Mouse (Mus musculus) midbrain, embryonic 11.5 days (tissue): ENCODE results near the gene Dll4. TPM values are rescaled to one million over a fixed set of nuclear protein-coding genes. Genes with fewer than 3 reads are reported as not detected.

Experiments
- ATAC-seq: fragments of 200-750 bp; cut with Nextera tagmentation; 2 replicates; pipeline ENCODE4 v1.8.0; 2017; ENCODE audit warnings: moderate TSS enrichment, moderate library complexity; ENCODE audit not compliant: low FRiP score
- DNase-seq: peaks from one replicate; pipeline ENCODE4 v3.0.0; 2015; ENCODE audit warnings: low spot score; ENCODE audit errors: missing footprints
- H3K27ac ChIP-seq: fragments of 300-500 bp; sonication (generic); 2 replicates; pipeline ENCODE4 v1.5.1; 2014; ENCODE audit warnings: low read depth, low read length
- H3K27me3 ChIP-seq: fragments of 300-500 bp; sonication (generic); 2 replicates; pipeline ENCODE4 v1.6.1; 2014; ENCODE audit warnings: mild to moderate bottlenecking, low read length, moderate library complexity, mixed read lengths; ENCODE audit not compliant: control insufficient read depth, insufficient read depth
- H3K36me3 ChIP-seq: fragments of 300-500 bp; sonication (generic); 2 replicates; pipeline ENCODE4 v1.6.1; 2014; ENCODE audit warnings: mild to moderate bottlenecking, low read length, moderate library complexity, mixed read lengths; ENCODE audit not compliant: control insufficient read depth, insufficient read depth
- H3K4me1 ChIP-seq: fragments of 300-500 bp; sonication (generic); 2 replicates; pipeline ENCODE4 v1.6.1; 2014; ENCODE audit warnings: low read length; ENCODE audit not compliant: control insufficient read depth, insufficient read depth
- H3K4me2 ChIP-seq: fragments of 300-500 bp; sonication (generic); 2 replicates; pipeline ENCODE4 v1.6.1; 2014; ENCODE audit warnings: mild to moderate bottlenecking, moderate library complexity
- H3K4me3 ChIP-seq: fragments of 300-500 bp; sonication (generic); 2 replicates; pipeline ENCODE4 v1.5.1; 2014; ENCODE audit warnings: low read depth, low read length
- H3K9ac ChIP-seq: fragments of 300-500 bp; sonication (generic); 2 replicates; pipeline ENCODE4 v1.6.1; 2014; ENCODE audit warnings: low read length
- H3K9me3 ChIP-seq: fragments of 300-500 bp; sonication (generic); 2 replicates; pipeline ENCODE4 v1.6.1; 2016; ENCODE audit warnings: low read length; ENCODE audit not compliant: control insufficient read depth
- WGBS: fragments of 180-500 bp; shearing (Covaris S2); extraction: QIAGEN DNeasy Blood & Tissue Kit; methylation state at CpG from one replicate; pipeline ENCODE4 v1.1.7; 2014; 5-methylcytosine and 5-hydroxymethylcytosine counted together
- polyA plus RNA-seq: library from polyadenylated mRNA; unstranded; fragments of >200 nt; fragmentation: Nextera tagmentation; extraction: Ambion mirVana; gene quantifications from 2 replicates; pipeline ENCODE4 v1.2.1, GENCODE M21; 2014

Dll4 gene
- polyA plus RNA-seq, 1 experiment from 2014 or later: 4.0 TPM

- Histone ChIP-seq H3K27ac (no peak overlapping the region), H3K9ac (peak overlapping the region; percentile 80), H3K27me3 (peaks cover 4% of the 10 kb centered on the region; the same call in 1 of the 2 replicates), H3K4me1 (peaks cover 3% of the 10 kb centered on the region; the same call in 1 of the 2 replicates), H3K4me3 (peak overlapping the region; percentile 53), H3K36me3 (no peaks in the 10 kb centered on the region), H3K4me2 (peak overlapping the region; percentile 68), H3K9me3 (no peaks in the 10 kb centered on the region)
- peak; percentile 89 for ATAC-seq
- DNase-seq: peak; percentile 98
- 8% methylated on average over 58 of the region's 60 CpGs for WGBS
Observed at GRCm38 (mm10) chr2:119337425-119338265, 12.1 kb downstream of the Dll4 start.

DNA sequence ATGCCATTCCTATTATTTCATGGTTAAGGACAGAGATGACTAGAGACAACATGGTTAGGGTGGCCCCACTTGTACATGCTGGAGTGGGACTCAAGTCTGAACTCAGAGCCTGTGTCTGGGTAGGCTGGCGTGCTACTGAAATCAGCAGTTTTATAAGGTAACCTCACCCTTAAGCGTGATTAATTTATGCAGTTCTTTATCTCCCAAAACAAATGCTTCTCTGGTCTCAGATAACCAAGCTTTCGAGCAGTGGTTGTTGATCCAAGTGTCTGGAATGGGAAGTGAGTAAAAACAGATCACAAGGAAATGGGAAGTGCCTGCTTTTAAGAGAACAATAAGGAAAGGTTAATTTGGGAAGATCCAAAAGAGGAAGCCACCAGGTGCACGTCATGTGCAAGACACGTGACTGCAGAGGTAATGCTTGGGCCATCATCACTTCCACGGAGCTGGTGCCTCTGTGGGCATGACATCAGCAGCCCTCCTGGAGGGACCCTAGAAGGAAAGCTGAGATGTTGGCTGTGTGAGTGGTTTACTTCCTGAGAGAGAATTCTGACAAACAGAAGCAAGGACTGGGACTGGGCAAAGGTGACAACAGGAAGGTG, 19.1 kb downstream of the Dll4 start:
- no peak for ATAC-seq

DNA sequence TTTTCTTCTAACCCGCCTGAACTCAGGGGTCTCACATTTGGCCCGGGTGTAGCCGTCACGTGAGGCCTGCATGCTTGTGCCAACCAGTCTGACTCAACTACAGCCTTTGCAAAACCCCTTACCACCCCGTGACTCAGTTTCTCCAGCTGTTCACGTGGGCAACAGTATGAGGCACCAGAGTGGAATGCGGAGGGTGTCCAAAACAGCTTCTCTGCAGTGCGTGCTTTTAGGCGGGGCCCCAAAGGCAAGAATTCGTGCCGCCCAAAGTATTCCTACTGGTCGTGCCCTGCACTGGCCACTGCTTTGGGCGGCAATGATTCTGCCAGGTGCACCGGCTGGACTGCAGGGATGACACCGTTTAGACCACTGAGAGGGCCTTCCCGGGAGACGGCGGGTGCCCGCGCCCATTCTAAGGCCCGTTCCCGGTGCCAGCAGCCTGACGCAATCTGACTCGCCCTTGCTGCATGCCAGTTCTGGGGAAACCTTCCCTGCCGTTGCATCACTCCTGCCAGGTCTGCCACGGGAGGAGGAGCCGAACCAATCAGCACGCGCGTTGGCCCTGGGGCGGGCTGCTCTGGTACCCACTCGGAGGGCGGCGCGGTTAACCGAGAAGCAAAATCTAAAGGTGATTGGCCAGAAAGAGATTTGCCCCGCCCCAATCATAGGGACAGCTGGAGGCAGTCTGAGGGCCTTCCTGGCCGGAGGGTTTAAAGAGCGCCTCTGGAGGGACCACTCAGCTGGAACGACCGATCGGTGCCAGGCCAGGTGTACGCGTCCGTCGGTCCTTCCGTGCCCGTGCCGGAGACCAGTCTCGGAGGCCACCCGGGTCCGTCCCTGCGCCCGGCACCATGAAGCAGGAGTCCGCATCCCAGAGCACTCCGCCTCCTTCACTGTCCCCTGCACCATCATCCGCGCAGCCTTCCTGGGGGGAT, 25.2 kb downstream of the Dll4 start, which contains the start of gene Chac1:
Gene Chac1, plus strand, starts transcription at position 675 of the 932 bp plus-strand sequence.
- peak within 1 kb of the TSS; percentile 89 for H3K4me2 ChIP-seq
- peaks cover 15% of the 10 kb centered on the region for H3K27me3 ChIP-seq
- H3K4me1 ChIP-seq: peaks cover 6% of the 10 kb centered on the region
- peak within 1 kb of the TSS; percentile 48 for H3K4me3 ChIP-seq
- ATAC-seq (peak; percentile 92), DNase-seq (peak; percentile 93)
- WGBS: 4% methylated on average over 58 of the region's 58 CpGs
- peak within 1 kb of the TSS; percentile 58 for H3K9ac ChIP-seq
- no peaks in the 10 kb centered on the region for H3K9me3 ChIP-seq
- no peak within 1 kb of the TSS for H3K27ac ChIP-seq
- no peaks in the 10 kb centered on the region for H3K36me3 ChIP-seq

More for the DNA sequence above, 19.1 kb downstream of the Dll4 start:
- no peaks in the 10 kb centered on the region for H3K9me3 ChIP-seq
- H3K9ac ChIP-seq: no peak overlapping the region
- no peak overlapping the region for H3K4me3 ChIP-seq
- H3K4me2 ChIP-seq: no peak overlapping the region
- 55% methylated on average over 6 of the region's 6 CpGs for WGBS
- H3K27ac ChIP-seq: no peak overlapping the region
- no peaks in the 10 kb centered on the region for H3K4me1 ChIP-seq
- DNase-seq: no peak
- no peaks in the 10 kb centered on the region for H3K27me3 ChIP-seq
- H3K36me3 ChIP-seq: no peaks in the 10 kb centered on the region

GRCm38 (mm10) chr2:119353707-119354106, 28.1 kb downstream of the Dll4 start:
- H3K4me1 ChIP-seq: peaks cover 6% of the 10 kb centered on the region
- WGBS: 82% methylated on average over 8 of the region's 8 CpGs
- H3K27ac ChIP-seq: no peak overlapping the region
- H3K4me3 ChIP-seq: no peak overlapping the region
- no peaks in the 10 kb centered on the region for H3K36me3 ChIP-seq
- DNase-seq (no peak), ATAC-seq (no peak)
- H3K4me2 ChIP-seq: no peak overlapping the region
- H3K9ac ChIP-seq: no peak overlapping the region
- peaks cover 15% of the 10 kb centered on the region for H3K27me3 ChIP-seq
- no peaks in the 10 kb centered on the region for H3K9me3 ChIP-seq

DNA sequence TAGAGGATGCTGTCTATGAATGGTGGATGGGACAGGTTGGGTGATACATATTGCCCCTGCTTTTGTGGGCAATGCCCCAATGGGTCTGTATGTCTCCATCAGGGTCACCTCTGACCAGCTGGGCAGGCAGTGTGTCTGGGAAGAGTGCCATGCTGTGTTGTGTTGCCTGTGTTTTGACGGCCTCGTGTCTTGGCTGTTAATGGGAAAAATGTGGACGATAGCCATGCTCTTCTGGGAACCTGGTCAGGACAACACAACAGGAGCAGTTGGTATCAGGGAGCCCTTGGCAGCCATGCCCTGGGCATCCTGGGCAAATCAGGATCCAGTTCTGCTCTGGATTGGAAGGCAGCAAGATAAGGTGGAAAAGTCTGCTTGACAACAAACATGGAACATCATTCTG, 29.5 kb downstream of the Dll4 start:
- no peaks in the 10 kb centered on the region for H3K9me3 ChIP-seq
- H3K9ac ChIP-seq: no peak overlapping the region
- H3K4me2 ChIP-seq: no peak overlapping the region
- no peak overlapping the region for H3K4me3 ChIP-seq
- no peak overlapping the region for H3K27ac ChIP-seq
- ATAC-seq (no peak), DNase-seq (no peak)
- 91% methylated on average over 3 of the region's 3 CpGs for WGBS
- no peaks in the 10 kb centered on the region for H3K36me3 ChIP-seq
- H3K4me1 ChIP-seq: peaks cover 6% of the 10 kb centered on the region
- H3K27me3 ChIP-seq: peaks cover 14% of the 10 kb centered on the region

GRCm38 (mm10) chr2:119355651-119356050, 30.1 kb downstream of the Dll4 start:
- ATAC-seq (no peak), DNase-seq (no peak)
- no peak overlapping the region for H3K4me2 ChIP-seq
- no peaks in the 10 kb centered on the region for H3K9me3 ChIP-seq
- WGBS: 32% methylated on average over 7 of the region's 7 CpGs
- H3K27me3 ChIP-seq: peaks cover 9% of the 10 kb centered on the region; the same call in 1 of the 2 replicates
- H3K36me3 ChIP-seq: no peaks in the 10 kb centered on the region
- peaks cover 3% of the 10 kb centered on the region for H3K4me1 ChIP-seq
- H3K9ac ChIP-seq: no peak overlapping the region
- no peak overlapping the region for H3K27ac ChIP-seq
- H3K4me3 ChIP-seq: no peak overlapping the region

DNA sequence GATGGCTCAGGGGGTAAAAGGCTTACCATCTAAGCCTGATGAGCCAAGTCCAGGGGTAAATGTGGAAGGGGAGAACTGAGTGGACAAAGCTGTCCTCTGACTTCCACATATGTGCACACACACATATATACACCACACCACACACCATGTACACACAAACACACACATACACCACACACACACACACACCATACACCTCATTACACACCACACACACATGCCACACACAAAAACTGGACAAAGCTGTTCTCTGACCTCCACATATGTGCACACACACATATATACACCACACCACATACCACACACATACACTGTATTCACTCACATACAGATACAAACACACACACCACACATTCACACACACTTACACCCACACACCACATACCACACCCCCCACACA, 30.7 kb downstream of the Dll4 start:
- no peak overlapping the region for H3K9ac ChIP-seq
- peaks cover 1% of the 10 kb centered on the region; the same call in 1 of the 2 replicates for H3K9me3 ChIP-seq
- H3K4me3 ChIP-seq: no peak overlapping the region
- no peaks in the 10 kb centered on the region for H3K36me3 ChIP-seq
- no peak overlapping the region for H3K27ac ChIP-seq
- no peak overlapping the region for H3K4me2 ChIP-seq
- DNase-seq: no peak
- peaks cover 2% of the 10 kb centered on the region for H3K4me1 ChIP-seq
- H3K27me3 ChIP-seq: peaks cover 6% of the 10 kb centered on the region; the same call in 1 of the 2 replicates
- ATAC-seq: no peak

DNA sequence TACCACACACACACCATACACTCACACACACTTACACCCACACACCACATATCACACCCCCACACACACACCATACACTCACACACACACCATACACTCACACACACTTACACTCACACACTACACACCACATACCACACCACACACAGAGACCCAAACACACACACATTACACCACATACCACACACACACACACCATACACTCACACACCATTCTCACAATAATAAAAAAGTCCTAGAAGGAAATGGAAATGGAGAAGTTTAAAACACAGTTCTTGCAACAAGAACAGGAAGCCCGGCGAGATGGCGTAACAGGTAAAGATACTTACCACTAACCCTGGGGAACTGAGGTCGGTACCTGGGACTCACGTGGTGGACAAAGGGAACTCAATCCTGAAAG, 31.2 kb downstream of the Dll4 start:
- 91% methylated on average over 5 of the region's 5 CpGs for WGBS
- DNase-seq (no peak), ATAC-seq (no peak)
- Histone ChIP-seq H3K27me3 (peaks cover 1% of the 10 kb centered on the region; the same call in 1 of the 2 replicates), H3K4me1 (no peaks in the 10 kb centered on the region), H3K36me3 (no peaks in the 10 kb centered on the region), H3K27ac (no peak overlapping the region), H3K9me3 (peaks cover 6% of the 10 kb centered on the region; the same call in 1 of the 2 replicates), H3K4me2 (no peak overlapping the region), H3K9ac (no peak overlapping the region), H3K4me3 (no peak overlapping the region)
